Mouse (Mus musculus) left cerebral cortex, postnatal 4 days (tissue): ENCODE results near the gene Prkar1b. TPM values are rescaled to one million over a fixed set of nuclear protein-coding genes. Genes with fewer than 3 reads are reported as not detected.

ENCODE experiments used
- DNase-seq: peaks from one replicate; pipeline ENCODE4 v3.0.0-alpha.2; 2022
- intact Hi-C: fragments of 180-260 bp; cut with DNase I; formaldehyde crosslinking; loops from one replicate; pipeline ENCODE4 v1.15.1; 2025
- total RNA-seq, 2 experiments: library from RNA; stranded (reverse); gene quantifications; 2 replicates each; pipeline ENCODE4 v1.2.3; 2021

Gene Prkar1b
- total RNA-seq, result 100 to 1,000 TPM; 366 to 388 TPM

- peak; percentile 98 for DNase-seq
- intact Hi-C loops, result loop anchor here (10.0 kb wide), 1 partner anchor 155 kb away; the partner anchor contains the start of gene Pdgfa
Measured at GRCm38 (mm10) chr5:139149681-139150602, at the start of gene Prkar1b, which contains the start of gene Dnaaf5. TSS of gene Prkar1b (minus strand) at chr5:139150001. TSS of gene Dnaaf5 (plus strand) at chr5:139150223.

GRCm38 (mm10) chr5:139199636-139199994, 49.8 kb upstream of the Prkar1b start:
- DNase-seq, result no peak
- intact Hi-C loops, result no loop called here

- intact Hi-C loops, result no loop called here
- no peak for DNase-seq
Measured at GRCm38 (mm10) chr5:139198779-139199178, 49.0 kb upstream of the Prkar1b start.

- intact Hi-C loops, result no loop called here
- DNase-seq, result no peak
Measured at GRCm38 (mm10) chr5:139190958-139191357, 41.2 kb upstream of the Prkar1b start.

- intact Hi-C loops, result no loop called here
- DNase-seq, result no peak
Measured at GRCm38 (mm10) chr5:139189726-139190125, 39.9 kb upstream of the Prkar1b start.

GRCm38 (mm10) chr5:139184897-139185296, 35.1 kb upstream of the Prkar1b start:
- DNase-seq, result no peak
- intact Hi-C loops, result no loop called here

- DNase-seq, result no peak
- intact Hi-C loops, result no loop called here
Measured at GRCm38 (mm10) chr5:139183601-139184000, 33.8 kb upstream of the Prkar1b start.

- intact Hi-C loops, result no loop called here
- no peak for DNase-seq
Measured at GRCm38 (mm10) chr5:139183131-139183530, 33.3 kb upstream of the Prkar1b start.

GRCm38 (mm10) chr5:139178895-139179631, 29.3 kb upstream of the Prkar1b start:
- intact Hi-C loops, result loop anchor here (2.0 to 10.0 kb wide), 2 partner anchors 184 to 330 kb away; partner anchors contain the start of gene Pdgfa
- peak; percentile 86 for DNase-seq

GRCm38 (mm10) chr5:139174556-139175547, 25.1 kb upstream of the Prkar1b start:
- DNase-seq, result peak; percentile 80
- intact Hi-C loops, result loop anchor here (10.0 kb wide), 1 partner anchor 180 kb away; the partner anchor contains the start of gene Pdgfa

- intact Hi-C loops, result loop anchor here (10.0 kb wide), 1 partner anchor 179 kb away; the partner anchor contains the start of gene Pdgfa
- DNase-seq, result no peak
Measured at GRCm38 (mm10) chr5:139174141-139174540, 24.3 kb upstream of the Prkar1b start.

GRCm38 (mm10) chr5:139171929-139172328, 22.1 kb upstream of the Prkar1b start:
- no peak for DNase-seq
- intact Hi-C loops, result loop anchor here (10.0 kb wide), 1 partner anchor 177 kb away; the partner anchor contains the start of gene Pdgfa

- intact Hi-C loops, result no loop called here
- DNase-seq, result no peak
Measured at GRCm38 (mm10) chr5:139167548-139167947, 17.7 kb upstream of the Prkar1b start.

- intact Hi-C loops, result no loop called here
- DNase-seq, result no peak
Measured at GRCm38 (mm10) chr5:139166781-139167361, 17.1 kb upstream of the Prkar1b start.

GRCm38 (mm10) chr5:139161632-139162031, 11.8 kb upstream of the Prkar1b start:
- DNase-seq, result no peak
- intact Hi-C loops, result no loop called here

- intact Hi-C loops, result no loop called here
- DNase-seq, result no peak
Measured at GRCm38 (mm10) chr5:139160899-139161298, 11.1 kb upstream of the Prkar1b start.

GRCm38 (mm10) chr5:139150603-139151031, 816 bp upstream of the Prkar1b start:
- intact Hi-C loops, result no loop called here
- DNase-seq, result peak; percentile 21

GRCm38 (mm10) chr5:139149006-139149672, 662 bp downstream of the Prkar1b start:
- no peak for DNase-seq
- intact Hi-C loops, result loop anchor here (10.0 kb wide), 1 partner anchor 154 kb away; the partner anchor contains the start of gene Pdgfa
